Mouse (Mus musculus) spleen, adult 10 weeks (tissue): ENCODE measurements around the gene Lgals1. TPM values are rescaled to one million over a fixed set of nuclear protein-coding genes. Genes with fewer than 3 reads are reported as not detected.

Experiments used
- polyA plus RNA-seq: library from polyadenylated mRNA; stranded (reverse); fragments of 350-450 nt; fragmentation: Illumina TruSeq; extraction: RNeasy Lipid Tissue Mini Kit (QIAGEN cat#74804); gene quantifications from one replicate; pipeline ENCODE4 v1.2.3, GENCODE M21; 2015; ENCODE audit warnings: low replicate concordance; ENCODE audit not compliant: insufficient read depth

Gene Lgals1
- polyA plus RNA-seq, result 71.2 TPM

DNA sequence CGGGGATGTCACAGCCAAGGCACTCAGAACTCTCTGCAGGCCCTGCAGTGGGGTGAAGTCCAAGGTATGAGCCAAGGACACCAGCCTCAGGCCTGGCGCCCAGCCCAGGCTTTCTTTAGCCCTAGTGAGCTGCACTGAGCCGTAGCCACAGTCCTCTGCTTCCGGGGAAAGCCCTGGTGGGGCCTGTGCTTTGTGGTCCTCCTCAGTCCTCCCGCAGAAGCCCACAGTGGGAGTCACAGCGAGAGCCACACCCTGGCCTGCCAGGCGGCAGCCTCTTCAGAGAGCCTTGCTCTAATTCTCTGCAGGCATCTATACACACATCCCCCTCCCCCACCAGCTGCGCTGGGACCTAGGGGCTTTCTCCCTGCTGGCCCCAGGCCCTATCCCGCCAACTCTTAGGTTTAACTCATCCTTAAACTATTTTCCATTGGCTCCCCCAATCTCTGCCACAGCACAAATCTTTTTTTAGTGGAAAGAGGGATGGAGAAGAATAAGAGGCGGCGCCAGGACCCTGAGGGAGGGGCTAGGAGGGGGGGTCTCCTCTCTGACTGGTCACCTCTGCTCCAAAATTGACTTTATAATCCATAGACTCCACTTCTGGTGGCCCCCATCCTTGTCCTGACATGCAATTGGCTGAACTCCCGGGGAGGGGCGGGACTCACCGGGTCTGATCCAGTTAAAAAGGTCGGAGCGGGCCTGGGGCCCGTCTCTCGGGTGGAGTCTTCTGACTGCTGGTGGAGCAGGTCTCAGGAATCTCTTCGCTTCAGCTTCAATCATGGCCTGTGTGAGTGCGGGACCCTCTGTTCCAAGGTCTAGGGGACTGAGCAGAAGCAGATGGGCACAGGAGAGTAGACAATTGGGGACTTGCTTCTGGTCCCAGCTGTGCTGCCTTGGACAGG, at the start of gene Lgals1:
Gene Lgals1 (plus strand): TSS at position 705 of the 899 bp plus-strand sequence.

GRCm38 (mm10) chr15:78876991-78877809, 49.3 kb upstream of the Lgals1 start, which contains the start of gene Gga1:
Gene Gga1, plus strand, starts transcription at chr15:78877190.

GRCm38 (mm10) chr15:78899409-78899739, 27.2 kb upstream of the Lgals1 start, which contains the start of gene Gm49510:
Gene Gm49510, plus strand, starts transcription at chr15:78899667.

GRCm38 (mm10) chr15:78899740-78900584, 26.6 kb upstream of the Lgals1 start, which contains the start of gene Sh3bp1:
Gene Sh3bp1, plus strand, starts transcription at chr15:78899768.

DNA sequence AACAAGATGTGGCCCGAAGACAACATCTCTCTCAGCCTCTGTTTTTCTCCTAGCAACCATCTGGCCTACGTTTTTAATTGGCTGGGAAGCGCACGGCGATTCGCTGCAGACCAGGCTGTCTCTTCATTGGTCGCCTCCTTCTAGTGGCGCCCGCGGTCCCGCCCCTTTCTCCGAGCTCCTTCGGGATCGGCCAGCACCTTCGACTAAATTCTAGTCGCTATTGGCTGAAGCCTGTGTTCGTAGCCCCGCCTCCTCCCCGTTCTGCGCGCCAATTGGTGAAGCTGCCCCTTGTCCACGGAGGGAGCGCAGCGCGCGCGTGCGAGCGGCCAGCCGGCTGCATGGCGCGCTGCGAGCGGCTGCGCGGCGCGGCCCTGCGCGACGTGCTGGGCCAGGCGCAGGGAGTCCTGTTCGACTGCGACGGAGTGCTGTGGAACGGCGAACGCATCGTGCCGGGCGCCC, 12.9 kb upstream of the Lgals1 start, which contains the start of gene Pdxp:
Gene Pdxp (plus strand): TSS at position 288 of the 459 bp plus-strand sequence.

GRCm38 (mm10) chr15:78934784-78935320, 8.3 kb downstream of the Lgals1 start, which contains the start of gene Nol12:
Gene Nol12, plus strand, starts transcription at chr15:78934933.

DNA sequence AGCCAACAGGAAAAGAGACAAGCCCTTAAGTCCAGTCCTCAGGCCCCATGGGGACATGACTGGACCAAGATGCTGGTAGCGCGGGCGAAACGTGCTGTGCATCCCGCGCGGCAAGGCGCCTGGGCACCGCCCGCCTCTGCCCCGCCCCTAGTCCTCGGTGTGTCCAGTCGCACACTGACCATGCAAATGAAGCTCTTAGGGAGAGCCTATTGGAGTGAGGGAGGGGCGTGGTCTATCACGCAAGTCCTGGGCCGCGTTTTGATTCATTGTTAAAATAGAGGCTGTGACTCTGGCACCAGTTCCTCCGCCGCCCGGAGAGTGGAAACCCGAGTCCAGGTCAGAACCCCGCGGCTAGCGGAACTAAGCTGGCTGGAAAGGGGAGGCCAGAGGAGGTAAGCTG, 21.1 kb downstream of the Lgals1 start, which contains the start of gene Triobp:
Gene Triobp (plus strand): TSS at position 68 of the 400 bp plus-strand sequence.

Other genes starting within 250 kb of the Lgals1 start
- 0.08 TPM for gene Elfn2, start 208.0 kb upstream of the Lgals1 start, polyA plus RNA-seq
- 33.7 TPM for gene Mfng, start 153.2 kb upstream of the Lgals1 start, polyA plus RNA-seq
- gene Card10, start 123.7 kb upstream of the Lgals1 start, polyA plus RNA-seq, result 0.91 TPM
- 3.2 TPM for gene Cdc42ep1, start 84.1 kb upstream of the Lgals1 start, polyA plus RNA-seq
- gene Lgals2, start 71.2 kb upstream of the Lgals1 start, polyA plus RNA-seq, result 0.51 TPM
- gene Gga1, start 49.5 kb upstream of the Lgals1 start, polyA plus RNA-seq, result 20.3 TPM
- gene Gm49510, start 27.1 kb upstream of the Lgals1 start, polyA plus RNA-seq, result not detected
- 39.0 TPM for gene Sh3bp1, start 27.0 kb upstream of the Lgals1 start, polyA plus RNA-seq
- 6.3 TPM for gene Pdxp, start 12.8 kb upstream of the Lgals1 start, polyA plus RNA-seq
- 16.0 TPM for gene Nol12, start 8.2 kb downstream of the Lgals1 start, polyA plus RNA-seq
- 7.8 TPM for gene Triobp, start 21.0 kb downstream of the Lgals1 start, polyA plus RNA-seq
- gene H1f0, start 101.7 kb downstream of the Lgals1 start, polyA plus RNA-seq, result 27.7 TPM
- not detected for gene Galr3, start 115.2 kb downstream of the Lgals1 start, polyA plus RNA-seq
- 12.7 TPM for gene Ankrd54, start 136.2 kb downstream of the Lgals1 start, polyA plus RNA-seq
- 131 TPM for gene Eif3l, start 148.5 kb downstream of the Lgals1 start, polyA plus RNA-seq
- 15.0 TPM for gene Micall1, start 182.2 kb downstream of the Lgals1 start, polyA plus RNA-seq
- 23.0 TPM for gene Polr2f, start 214.3 kb downstream of the Lgals1 start, polyA plus RNA-seq
- gene 1700088E04Rik, start 214.5 kb downstream of the Lgals1 start, polyA plus RNA-seq, result 0.72 TPM
- 0.08 TPM for gene Sox10, start 238.5 kb downstream of the Lgals1 start, polyA plus RNA-seq